Mouse (Mus musculus): ENCODE results near the gene Nudt14. TPM values are rescaled to one million over a fixed set of nuclear protein-coding genes. Genes with fewer than 3 reads are reported as not detected.

The Nudt14 gene
- polyA plus RNA-seq, 1 experiment from 2014 or later: 101 TPM

- 29% methylated on average over 7 of the region's 7 CpGs for WGBS
- Histone ChIP-seq H3K4me3 (ENCODE audit: low read depth, low read length) (no peak overlapping the region), H3K36me3 (ENCODE audit: insufficient read depth, low read length) (no peaks in the 10 kb centered on the region), H3K9me3 (ENCODE audit: low read length) (no peaks in the 10 kb centered on the region), H3K9ac (replicated peaks; ENCODE audit: low read depth) (no peak overlapping the region), H3K4me2 (replicated peaks; ENCODE audit: low read depth, low read length) (no peak overlapping the region), H3K27ac (ENCODE audit: low read length) (no peak overlapping the region), H3K27me3 (replicated peaks; ENCODE audit: insufficient read depth, low read length) (peaks cover 10% of the 10 kb centered on the region; the same call in 1 of the 2 replicates), H3K4me1 (ENCODE audit: insufficient read depth, low read depth, low read length) (peaks cover 4% of the 10 kb centered on the region)
- ATAC-seq (no peak), DNase-seq (ENCODE audit: low spot score) (no peak)
- TF ChIP-seq CTCF (IDR thresholded peaks at IDR 0.05) (no peak), EP300 (IDR thresholded peaks at IDR 0.05) (no peak)
Measured at GRCm38 (mm10) chr12:112932647-112933046, 9.3 kb downstream of the Nudt14 start.

GRCm38 (mm10) chr12:112929562-112930352 lies 12.2 kb downstream of the Nudt14 start, which contains the start of gene Jag2:
Jag2 (minus strand) TSS chr12:112929776.
- Histone ChIP-seq H3K27me3 (replicated peaks; ENCODE audit: insufficient read depth, low read length) (peaks cover 10% of the 10 kb centered on the region; the same call in 1 of the 2 replicates), H3K9ac (replicated peaks; ENCODE audit: low read depth) (peak within 1 kb of the TSS; percentile 46), H3K4me2 (replicated peaks; ENCODE audit: low read depth, low read length) (peak within 1 kb of the TSS; percentile 91), H3K27ac (ENCODE audit: low read length) (peak within 1 kb of the TSS; percentile 71), H3K4me3 (ENCODE audit: low read depth, low read length) (peak within 1 kb of the TSS; percentile 57), H3K4me1 (ENCODE audit: insufficient read depth, low read depth, low read length) (peaks cover 9% of the 10 kb centered on the region), H3K36me3 (ENCODE audit: insufficient read depth, low read length) (no peaks in the 10 kb centered on the region), H3K9me3 (ENCODE audit: low read length) (no peaks in the 10 kb centered on the region)
- ATAC-seq (peak; percentile 75), DNase-seq (ENCODE audit: low spot score) (peak; percentile 70)
- TF ChIP-seq CTCF (IDR thresholded peaks at IDR 0.05) (peak; percentile 67), EP300 (IDR thresholded peaks at IDR 0.05) (no peak)
- WGBS: 5% methylated on average over 32 of the region's 85 CpGs

- peak; percentile 52 for ATAC-seq
- H3K27ac ChIP-seq (ENCODE audit: low read length): peak overlapping the region; percentile 71
- peaks cover 9% of the 10 kb centered on the region for H3K4me1 ChIP-seq (ENCODE audit: insufficient read depth, low read depth, low read length)
- peaks cover 10% of the 10 kb centered on the region; the same call in 1 of the 2 replicates for H3K27me3 ChIP-seq (replicated peaks; ENCODE audit: insufficient read depth, low read length)
- H3K9ac ChIP-seq (replicated peaks; ENCODE audit: low read depth): peak overlapping the region; percentile 46
- peak; percentile 56 for DNase-seq (ENCODE audit: low spot score)
- 3% methylated on average over 91 of the region's 124 CpGs for WGBS
- peak overlapping the region; percentile 91 for H3K4me2 ChIP-seq (replicated peaks; ENCODE audit: low read depth, low read length)
- H3K9me3 ChIP-seq (ENCODE audit: low read length): no peaks in the 10 kb centered on the region
- H3K4me3 ChIP-seq (ENCODE audit: low read depth, low read length): peak overlapping the region; percentile 57
- TF ChIP-seq CTCF (IDR thresholded peaks at IDR 0.05): peak; percentile 21
- no peak for TF ChIP-seq EP300 (IDR thresholded peaks at IDR 0.05)
- no peaks in the 10 kb centered on the region for H3K36me3 ChIP-seq (ENCODE audit: insufficient read depth, low read length)
Measured at GRCm38 (mm10) chr12:112928401-112929241, 13.3 kb downstream of the Nudt14 start.

- Histone ChIP-seq H3K9ac (replicated peaks; ENCODE audit: low read depth) (no peak overlapping the region), H3K4me2 (replicated peaks; ENCODE audit: low read depth, low read length) (peak overlapping the region; percentile 91; the same call in 1 of the 2 replicates), H3K27ac (ENCODE audit: low read length) (no peak overlapping the region), H3K27me3 (replicated peaks; ENCODE audit: insufficient read depth, low read length) (peaks cover 10% of the 10 kb centered on the region; the same call in 1 of the 2 replicates), H3K9me3 (ENCODE audit: low read length) (no peaks in the 10 kb centered on the region), H3K4me3 (ENCODE audit: low read depth, low read length) (no peak overlapping the region), H3K4me1 (ENCODE audit: insufficient read depth, low read depth, low read length) (peaks cover 9% of the 10 kb centered on the region), H3K36me3 (ENCODE audit: insufficient read depth, low read length) (no peaks in the 10 kb centered on the region)
- DNase-seq (ENCODE audit: low spot score): no peak
- TF ChIP-seq EP300 (IDR thresholded peaks at IDR 0.05) (no peak), CTCF (IDR thresholded peaks at IDR 0.05) (no peak)
- ATAC-seq: no peak
- 45% methylated on average over 14 of the region's 14 CpGs for WGBS
Measured at GRCm38 (mm10) chr12:112927265-112927664, 14.7 kb downstream of the Nudt14 start.

GRCm38 (mm10) chr12:112925950-112926349 lies 16.0 kb downstream of the Nudt14 start:
- peaks cover 9% of the 10 kb centered on the region for H3K4me1 ChIP-seq (ENCODE audit: insufficient read depth, low read depth, low read length)
- no peak overlapping the region for H3K9ac ChIP-seq (replicated peaks; ENCODE audit: low read depth)
- no peak for TF ChIP-seq EP300 (IDR thresholded peaks at IDR 0.05)
- peak; percentile 61 for TF ChIP-seq CTCF (IDR thresholded peaks at IDR 0.05)
- no peak overlapping the region for H3K4me2 ChIP-seq (replicated peaks; ENCODE audit: low read depth, low read length)
- no peak overlapping the region for H3K27ac ChIP-seq (ENCODE audit: low read length)
- no peak overlapping the region for H3K4me3 ChIP-seq (ENCODE audit: low read depth, low read length)
- DNase-seq (ENCODE audit: low spot score) (no peak), ATAC-seq (no peak)
- H3K27me3 ChIP-seq (replicated peaks; ENCODE audit: insufficient read depth, low read length): peaks cover 10% of the 10 kb centered on the region; the same call in 1 of the 2 replicates
- 86% methylated on average over 6 of the region's 6 CpGs for WGBS
- 0 out of 2 replicates have a peak, but pooled peaks cover 3% of the 10 kb centered on the region for H3K36me3 ChIP-seq (ENCODE audit: insufficient read depth, low read length)
- H3K9me3 ChIP-seq (ENCODE audit: low read length): no peaks in the 10 kb centered on the region

GRCm38 (mm10) chr12:112922541-112922940 lies 19.4 kb downstream of the Nudt14 start:
- Histone ChIP-seq H3K27ac (ENCODE audit: low read length) (no peak overlapping the region), H3K4me2 (replicated peaks; ENCODE audit: low read depth, low read length) (no peak overlapping the region), H3K9me3 (ENCODE audit: low read length) (no peaks in the 10 kb centered on the region), H3K4me3 (ENCODE audit: low read depth, low read length) (no peak overlapping the region), H3K4me1 (ENCODE audit: insufficient read depth, low read depth, low read length) (peaks cover 4% of the 10 kb centered on the region; the same call in 1 of the 2 replicates), H3K9ac (replicated peaks; ENCODE audit: low read depth) (no peak overlapping the region), H3K36me3 (ENCODE audit: insufficient read depth, low read length) (0 out of 2 replicates have a peak, but pooled peaks cover 3% of the 10 kb centered on the region), H3K27me3 (replicated peaks; ENCODE audit: insufficient read depth, low read length) (no peaks in the 10 kb centered on the region; the same call in 1 of the 2 replicates)
- DNase-seq (ENCODE audit: low spot score) (no peak), ATAC-seq (no peak)
- no peak for TF ChIP-seq CTCF (IDR thresholded peaks at IDR 0.05)
- no peak for TF ChIP-seq EP300 (IDR thresholded peaks at IDR 0.05)
- WGBS: 30% methylated on average over 3 of the region's 3 CpGs
